Mouse (Mus musculus): ENCODE measurements around the gene Ripply1.

Gene Ripply1

DNA sequence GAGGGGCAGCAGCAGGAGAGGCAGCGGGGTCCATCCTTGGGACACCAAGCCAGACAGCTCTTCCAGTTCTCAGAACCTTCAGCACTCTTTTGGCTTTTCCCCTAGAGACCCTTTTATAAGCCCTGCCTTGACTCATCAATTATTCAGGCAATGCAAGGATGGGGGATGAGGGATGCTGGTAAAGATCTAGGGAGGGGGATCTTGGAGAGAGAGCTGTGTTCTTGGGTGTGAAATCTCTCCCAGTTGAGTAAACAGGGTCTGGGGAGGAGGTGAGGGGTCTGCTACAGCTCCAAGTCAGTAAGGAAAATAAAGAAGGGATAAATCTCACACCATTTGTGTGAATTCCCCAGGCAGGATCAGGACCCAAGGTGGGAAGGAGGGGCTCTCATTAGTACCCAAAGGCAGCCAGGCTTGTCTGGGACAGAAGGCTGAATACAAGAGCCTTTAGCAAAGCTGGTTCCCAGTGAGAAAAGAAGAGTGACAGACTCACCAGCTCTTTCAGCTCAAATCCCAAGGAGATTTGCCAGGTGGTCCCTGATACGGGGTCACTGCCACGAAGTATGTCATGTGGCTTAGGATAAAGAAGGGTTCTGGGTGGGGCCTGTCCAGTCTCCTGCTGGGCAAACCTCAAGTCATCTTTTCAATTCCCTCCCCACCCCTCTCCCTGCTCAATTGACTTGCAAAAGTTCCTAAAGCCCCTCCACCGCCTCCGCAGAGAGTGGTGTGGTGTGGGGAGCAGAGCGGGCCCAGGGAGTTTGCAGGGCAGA is at the start of gene Ripply1:
Gene Ripply1 (minus strand): TSS at position 76 of the 767 bp plus-strand sequence.
- DNase-seq (ENCODE audit: low spot score in 2 of 2), result no peak

DNA sequence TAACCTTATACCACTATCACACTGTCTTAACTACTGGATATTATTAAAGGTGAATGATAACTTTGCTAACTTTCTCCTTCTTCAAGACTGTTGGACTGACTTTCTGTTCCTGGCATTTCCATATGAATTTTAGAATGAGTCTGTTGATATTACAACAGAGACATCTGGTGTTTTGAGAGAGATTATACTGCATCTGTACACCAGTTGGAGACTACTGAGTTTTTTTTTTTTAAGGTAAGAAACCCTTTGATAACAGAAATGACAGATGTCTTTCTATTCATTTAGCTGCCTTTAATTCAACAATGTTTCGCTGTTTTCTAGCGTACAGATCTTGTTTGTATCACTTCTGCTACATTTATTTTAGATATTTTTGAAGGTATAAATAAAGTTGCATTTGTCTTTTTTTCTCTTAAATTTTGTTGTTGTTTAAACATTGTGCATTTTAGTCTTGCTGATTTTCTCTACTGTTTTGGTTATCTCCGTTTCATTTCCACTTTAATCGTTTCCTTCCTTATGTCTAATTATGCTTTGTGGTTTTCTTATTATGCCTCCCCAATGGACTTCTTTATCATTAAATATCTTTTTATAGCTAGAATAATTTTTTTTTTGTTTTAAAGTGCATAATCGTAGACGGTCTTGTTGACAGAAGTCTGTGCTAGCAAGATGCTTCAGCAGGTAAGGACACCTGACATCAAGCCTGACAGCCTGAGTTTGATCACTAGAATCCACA is 46.4 kb upstream of the Ripply1 start:
- no peak for DNase-seq (ENCODE audit: low spot score in 2 of 2)

DNA sequence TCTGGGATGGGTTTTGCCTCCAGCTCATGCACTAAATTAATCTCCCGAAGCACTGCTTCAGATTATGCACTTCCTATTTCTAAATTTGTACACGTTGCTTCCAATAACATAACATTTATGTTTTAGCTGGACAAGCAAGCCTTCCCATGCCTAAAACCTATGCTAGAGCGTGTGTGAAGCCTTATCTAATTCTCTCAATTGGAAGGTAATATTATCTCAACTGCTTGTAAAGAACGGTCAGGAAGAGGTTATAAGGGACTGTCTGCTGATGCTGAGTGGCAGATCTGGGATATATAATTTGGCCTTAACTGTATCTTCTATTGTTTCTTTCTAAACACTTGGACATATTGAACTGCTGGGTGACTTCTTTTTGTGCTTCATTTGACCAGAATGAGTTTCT is 44.8 kb upstream of the Ripply1 start:
- DNase-seq (ENCODE audit: low spot score in 2 of 2), result no peak

DNA sequence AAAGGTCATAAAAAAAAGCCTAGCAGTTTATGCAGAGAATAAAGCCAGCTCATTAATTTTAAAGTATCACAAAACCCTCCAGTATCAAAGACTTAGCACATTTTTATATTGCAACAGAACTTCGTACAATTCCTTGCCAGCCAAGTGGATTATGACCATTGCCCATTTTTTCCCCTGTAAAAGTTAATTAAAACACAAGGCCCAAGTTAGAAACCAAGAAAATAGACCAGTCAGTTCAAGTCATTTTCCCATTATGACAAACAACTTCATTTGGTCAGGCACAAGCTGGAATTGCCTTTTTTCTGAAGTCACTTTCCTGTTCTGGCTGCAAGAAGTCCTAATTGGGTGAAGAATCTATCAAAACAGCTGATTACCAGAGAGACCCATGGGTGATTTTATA is 43.2 kb upstream of the Ripply1 start:
- no peak for DNase-seq (ENCODE audit: low spot score in 2 of 2)

DNA sequence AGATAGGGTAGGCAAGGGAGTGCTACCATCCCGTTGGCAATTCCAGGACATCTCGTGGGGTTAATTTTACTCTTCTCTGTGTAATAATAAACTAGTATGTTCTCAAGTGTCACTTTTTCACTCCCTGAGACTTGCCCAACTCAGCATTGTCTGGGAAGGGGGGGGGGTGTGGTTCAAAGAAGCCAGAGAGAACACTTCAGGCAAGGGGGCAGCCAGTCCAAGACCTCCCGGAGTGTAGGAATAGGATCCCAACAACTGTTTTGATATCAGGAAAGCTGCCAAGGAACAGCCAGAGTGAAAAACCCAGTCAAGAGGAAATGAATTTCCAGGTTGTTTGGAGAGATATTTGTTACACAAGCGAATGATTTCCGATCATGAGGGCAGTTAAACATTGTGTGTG is 33.0 kb upstream of the Ripply1 start:
- DNase-seq (ENCODE audit: low spot score in 2 of 2), result no peak

DNA sequence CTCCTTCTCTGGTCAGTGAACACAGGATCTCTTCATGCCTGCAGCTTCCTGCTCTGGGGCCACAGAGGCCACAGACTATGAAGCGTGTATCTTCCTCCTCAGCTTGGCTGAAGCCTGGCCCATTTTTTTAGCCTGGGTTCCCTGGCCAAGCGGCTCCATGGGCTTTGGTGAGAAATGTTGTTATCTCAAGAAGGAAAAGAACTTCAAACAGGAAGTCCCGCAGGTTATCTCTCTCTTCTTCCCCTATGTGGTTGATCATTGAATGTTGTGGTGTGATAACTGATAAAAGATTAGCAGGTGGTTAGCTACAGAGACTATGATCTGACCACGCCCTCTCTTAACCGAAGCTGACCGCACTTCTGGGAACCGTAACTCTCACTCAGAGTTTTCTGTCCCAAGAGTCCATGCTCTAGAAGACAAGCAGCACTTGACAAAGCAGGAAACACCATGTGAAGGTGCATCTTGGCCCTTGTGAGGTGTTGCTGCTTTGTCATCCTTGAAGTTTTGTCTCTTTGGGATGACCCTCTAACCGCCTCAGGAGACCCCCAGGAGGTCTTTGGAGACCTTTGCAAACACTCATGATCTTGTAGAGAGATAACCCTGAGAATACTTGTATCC is 32.0 kb upstream of the Ripply1 start:
- no peak for DNase-seq (ENCODE audit: low spot score in 2 of 2)

DNA sequence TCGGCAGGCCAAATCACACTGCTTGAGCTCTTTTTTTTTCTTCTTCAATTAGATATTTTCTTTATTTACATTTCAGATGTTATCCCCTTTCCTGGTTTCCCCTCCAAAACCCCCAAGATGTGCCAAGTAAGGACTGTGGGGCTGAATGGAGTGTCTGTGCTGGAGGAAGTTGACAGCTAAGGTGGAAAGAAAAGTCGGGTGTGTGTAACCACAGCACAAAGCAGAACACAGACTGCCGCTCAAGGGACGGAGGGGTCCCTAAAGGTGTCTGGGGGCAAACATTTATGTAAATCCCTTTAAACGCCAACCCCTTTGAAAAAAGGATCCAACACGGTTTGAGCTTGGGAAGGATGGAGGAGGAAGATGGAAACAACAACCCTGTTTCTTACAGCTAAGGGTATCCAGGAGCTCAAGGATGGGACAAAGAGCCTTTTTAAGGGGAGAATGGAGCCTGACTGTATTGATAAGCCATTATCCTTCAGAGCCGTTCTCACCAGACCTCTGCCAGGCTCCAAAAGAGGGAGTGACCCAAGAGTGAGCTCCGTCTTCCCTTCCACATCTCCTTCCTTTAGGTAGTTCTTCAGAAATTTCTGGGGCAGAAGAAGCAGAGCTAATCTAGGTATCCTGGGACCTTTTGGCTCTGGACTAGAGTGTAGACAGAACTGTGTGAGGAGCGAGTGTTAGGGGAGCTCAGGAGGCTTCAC is 31.3 kb upstream of the Ripply1 start:
- no peak for DNase-seq (ENCODE audit: low spot score in 2 of 2)

DNA sequence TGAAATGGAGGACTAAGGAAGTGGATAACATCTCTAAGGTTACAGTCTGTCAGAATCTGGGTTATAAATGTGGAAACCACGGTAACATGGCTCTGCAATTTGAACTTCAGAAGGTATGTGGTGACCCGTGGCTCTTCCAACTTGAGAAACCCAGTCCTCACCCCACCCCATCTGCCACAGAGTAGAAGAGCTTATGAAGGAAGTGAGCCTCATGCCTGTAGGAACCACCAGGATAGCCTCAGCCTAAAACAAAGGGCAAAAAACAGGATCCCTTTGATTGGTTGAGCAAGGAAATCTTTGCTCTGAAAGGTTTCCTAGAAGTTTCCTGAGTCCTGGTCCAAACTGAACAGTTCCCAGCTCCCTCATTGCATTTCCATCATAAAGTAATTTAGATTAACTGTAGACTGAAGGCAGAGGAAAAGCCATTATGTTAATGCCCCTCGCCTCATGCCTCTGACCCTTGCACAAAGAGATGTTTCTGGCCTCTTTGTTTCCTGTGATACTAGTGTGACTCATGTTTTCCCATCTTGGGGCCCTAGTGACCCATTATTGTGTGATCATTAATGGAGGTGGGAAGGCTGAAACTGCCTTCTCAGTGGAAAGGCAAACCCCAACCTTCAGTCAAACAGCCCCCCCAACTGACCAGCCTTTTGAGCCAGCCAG is 30.6 kb upstream of the Ripply1 start:
- DNase-seq (ENCODE audit: low spot score in 2 of 2), result no peak

DNA sequence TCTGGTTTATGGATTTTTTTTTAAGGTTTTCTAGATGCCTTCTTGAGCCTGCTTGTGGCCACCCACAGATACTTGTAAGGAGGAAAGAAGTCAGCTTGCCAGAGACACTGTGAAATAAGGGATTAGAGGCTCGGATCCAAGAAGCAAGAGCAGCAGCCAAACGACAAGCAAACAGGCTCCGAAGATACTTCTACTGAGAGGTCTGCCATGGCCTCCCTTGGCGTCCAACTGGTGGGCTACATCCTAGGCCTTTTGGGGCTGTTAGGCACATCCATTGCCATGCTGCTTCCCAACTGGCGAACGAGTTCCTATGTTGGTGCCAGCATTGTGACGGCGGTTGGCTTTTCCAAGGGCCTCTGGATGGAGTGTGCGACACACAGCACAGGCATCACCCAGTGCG is 26.3 kb upstream of the Ripply1 start:
- no peak for DNase-seq (ENCODE audit: low spot score in 2 of 2)

DNA sequence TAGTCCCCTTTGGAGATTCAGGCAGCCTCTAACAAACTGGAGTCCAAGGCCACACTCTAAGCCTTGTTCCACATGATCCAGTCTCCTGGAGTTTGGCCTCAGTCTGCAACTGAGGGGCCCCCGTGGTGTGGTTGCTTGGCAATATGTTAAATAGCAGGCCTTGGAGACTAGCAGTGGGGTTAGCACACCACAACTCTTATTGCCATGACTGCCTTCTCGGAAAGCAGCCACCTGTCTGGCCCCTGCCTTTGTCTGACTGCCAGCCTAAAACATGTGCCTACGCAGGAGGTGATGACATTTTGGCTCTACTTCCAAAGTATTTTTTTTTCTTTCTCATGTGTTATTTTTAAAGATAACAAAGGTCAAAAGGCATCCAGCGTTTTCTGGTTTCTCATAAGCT is 25.9 kb upstream of the Ripply1 start:
- DNase-seq (ENCODE audit: low spot score in 2 of 2), result no peak

DNA sequence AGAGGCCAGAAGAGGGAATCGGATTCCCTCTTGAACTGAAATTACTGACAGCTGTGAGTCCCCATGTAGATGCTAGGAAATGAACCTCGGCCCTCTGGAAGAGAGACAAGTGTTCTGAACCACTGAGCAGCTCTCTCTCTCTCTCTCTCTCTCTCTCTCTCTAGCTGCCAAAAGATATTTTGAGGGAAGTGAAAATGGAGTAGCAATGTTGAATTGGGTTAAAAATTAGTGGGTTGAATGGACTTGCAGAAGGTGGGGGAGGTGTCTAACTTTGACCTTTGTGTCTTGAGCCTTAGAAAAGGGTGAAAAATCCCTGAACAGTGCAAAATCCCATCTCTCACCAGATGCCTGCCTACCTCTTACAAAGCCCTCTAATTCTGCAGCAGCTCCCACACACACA is 25.2 kb upstream of the Ripply1 start:
- DNase-seq (ENCODE audit: low spot score in 2 of 2), result no peak

DNA sequence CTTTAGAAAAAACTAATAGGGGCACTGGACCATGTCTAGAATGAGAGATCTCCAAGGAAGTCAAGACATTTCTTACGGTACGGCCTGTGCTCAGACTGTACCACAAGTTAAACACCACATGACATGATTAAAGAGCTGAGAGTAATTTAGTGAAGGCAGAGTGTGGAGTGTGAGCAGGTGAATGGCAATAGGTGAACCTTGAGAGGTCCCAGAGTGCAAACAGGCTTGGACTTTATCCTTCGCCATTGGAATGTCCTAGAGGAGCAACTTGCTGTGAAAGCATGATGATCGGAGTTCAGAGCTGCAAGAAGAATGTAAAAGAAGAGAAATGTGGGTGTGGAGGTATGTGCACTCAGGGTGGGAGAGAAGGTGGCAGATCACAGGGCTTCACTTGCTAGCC is 23.8 kb upstream of the Ripply1 start:
- no peak for DNase-seq (ENCODE audit: low spot score in 2 of 2)

DNA sequence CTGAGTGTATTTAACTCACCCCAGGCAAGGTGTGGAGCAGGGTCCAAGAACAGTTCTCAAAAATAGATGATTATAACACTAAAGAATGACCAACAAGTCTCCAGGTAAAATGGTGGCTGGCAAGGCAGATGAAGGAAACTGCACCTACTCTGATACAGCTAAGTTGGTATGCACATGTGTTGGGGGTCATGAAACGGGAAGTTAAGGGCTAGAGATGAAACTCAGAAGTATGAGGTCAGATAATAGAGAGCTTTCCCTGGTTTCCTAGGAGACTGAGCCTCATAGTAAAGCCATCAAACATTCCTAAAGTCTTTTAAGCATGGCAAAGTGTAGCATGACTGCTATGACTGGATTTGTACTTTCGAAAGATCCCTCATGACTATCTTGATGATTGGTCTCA is 20.9 kb upstream of the Ripply1 start:
- no peak for DNase-seq (ENCODE audit: low spot score in 2 of 2)

DNA sequence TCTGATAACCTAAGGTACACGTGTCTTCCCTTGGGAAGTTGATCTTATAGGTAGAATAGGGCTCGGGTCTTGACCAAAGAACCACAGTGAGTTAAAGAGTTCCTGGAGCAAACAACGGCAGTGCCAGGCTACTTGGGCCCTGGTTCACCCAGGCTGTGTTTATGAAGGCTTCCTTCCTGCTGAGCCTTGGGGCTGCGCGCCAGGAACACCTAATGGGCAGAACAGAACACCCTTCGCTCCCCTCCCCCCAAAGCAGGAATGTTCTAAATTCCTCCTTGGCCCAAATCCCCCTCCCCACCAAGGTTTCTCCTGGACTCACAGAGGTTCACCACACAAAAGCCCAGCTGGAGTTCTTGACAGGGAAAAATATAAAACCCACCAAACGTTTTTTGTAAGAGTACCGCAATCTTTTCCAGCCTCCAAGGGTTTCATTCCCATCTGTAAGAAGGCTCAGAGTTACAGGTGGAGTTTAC is 18.3 kb upstream of the Ripply1 start, which contains the start of gene Cldn2:
Gene Cldn2 (plus strand): TSS at position 423 of the 473 bp plus-strand sequence.
- no peak for DNase-seq (ENCODE audit: low spot score in 2 of 2)

DNA sequence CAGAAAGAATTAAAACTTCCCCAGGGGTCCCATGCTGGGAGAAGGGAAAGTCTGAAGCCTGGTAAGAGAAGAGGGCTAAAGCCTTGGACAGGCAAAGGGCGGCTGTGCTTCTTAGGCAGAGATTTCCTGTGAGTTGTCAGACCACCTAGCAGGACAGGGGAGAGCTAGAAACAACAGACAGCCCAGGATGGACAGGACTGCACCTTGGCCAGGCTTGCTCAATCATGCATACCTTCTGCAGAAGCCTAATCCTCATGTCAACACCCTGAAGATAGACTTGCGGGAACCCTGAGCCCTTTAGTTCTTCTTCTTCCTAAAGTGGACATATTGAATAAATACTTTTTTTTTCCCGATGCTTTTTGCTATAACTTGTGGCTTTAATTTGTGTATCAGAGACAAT is 17.8 kb upstream of the Ripply1 start:
- DNase-seq (ENCODE audit: low spot score in 2 of 2), result no peak

DNA sequence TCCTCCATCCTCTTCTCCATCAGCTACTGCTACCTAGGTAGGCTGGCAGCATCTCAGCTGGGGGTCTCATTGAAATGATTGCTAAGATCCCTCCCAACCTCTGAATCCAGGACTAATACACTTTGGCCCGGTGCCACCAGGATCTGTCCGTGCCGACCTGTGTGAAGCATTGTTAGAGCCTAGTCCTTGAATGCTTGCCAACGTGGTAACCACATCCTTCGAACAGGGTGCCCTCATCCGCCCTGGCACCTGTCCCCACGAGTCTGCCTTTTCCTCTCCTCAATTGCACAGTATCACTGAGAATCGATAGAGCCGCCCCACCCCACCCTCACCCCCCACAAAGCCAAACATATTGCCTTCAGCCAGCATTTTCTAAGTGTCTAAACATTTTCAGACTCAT is 15.7 kb upstream of the Ripply1 start:
- DNase-seq (ENCODE audit: low spot score in 2 of 2), result no peak

DNA sequence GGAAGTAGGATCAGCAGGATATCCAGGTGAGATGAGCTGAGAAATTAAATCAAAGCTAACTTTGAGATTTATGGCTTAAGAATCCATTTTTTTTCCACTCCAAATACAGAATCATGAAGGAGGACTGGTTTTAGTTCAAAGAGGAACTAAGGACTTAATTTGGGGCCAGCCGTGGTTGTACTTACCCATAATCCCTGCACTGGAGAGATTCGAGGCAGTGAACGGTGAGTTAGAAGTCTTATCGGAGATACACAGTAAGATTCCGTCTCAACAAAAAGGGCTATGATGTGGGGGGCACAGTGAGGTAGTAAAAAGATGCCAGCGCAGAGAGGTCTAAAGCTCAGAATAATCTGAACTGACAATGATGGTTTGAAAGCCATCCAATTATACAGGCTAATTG is 13.9 kb upstream of the Ripply1 start:
- no peak for DNase-seq (ENCODE audit: low spot score in 2 of 2)

DNA sequence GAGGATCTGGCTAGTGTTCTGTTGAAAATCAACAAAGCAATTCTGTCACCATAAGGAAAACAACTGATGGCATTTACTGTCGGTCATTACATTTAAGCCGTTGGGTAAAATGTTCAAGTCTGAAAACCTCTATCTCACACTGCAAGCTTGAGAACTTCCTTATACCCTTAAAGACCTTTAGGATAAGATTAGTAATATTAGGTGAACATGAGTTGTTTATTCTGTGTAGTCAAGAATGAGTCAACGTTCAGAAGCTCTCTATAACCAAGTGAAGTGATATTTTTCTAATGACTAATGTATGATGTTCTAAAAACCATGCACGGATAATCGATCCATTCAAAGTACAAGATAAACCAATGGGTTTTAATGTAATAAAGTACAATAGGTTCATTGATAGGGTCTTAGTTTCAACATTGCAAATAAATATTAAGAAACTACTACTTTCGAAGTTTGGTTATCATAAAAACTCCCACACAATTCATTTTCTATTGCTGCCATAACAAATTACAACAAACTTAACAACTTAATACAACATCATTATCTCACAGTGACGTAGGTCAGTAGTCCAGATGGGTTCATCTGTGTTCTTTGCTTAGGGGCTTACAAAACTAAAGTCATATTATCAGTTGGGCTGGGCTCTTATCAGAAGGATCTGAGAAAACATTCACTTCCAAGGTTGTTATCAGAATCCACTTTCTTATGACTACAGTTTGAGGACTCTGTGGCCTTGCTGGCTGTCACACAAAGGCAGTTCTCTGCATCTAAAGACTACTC is 12.1 kb upstream of the Ripply1 start:
- DNase-seq (ENCODE audit: low spot score in 2 of 2), result no peak

DNA sequence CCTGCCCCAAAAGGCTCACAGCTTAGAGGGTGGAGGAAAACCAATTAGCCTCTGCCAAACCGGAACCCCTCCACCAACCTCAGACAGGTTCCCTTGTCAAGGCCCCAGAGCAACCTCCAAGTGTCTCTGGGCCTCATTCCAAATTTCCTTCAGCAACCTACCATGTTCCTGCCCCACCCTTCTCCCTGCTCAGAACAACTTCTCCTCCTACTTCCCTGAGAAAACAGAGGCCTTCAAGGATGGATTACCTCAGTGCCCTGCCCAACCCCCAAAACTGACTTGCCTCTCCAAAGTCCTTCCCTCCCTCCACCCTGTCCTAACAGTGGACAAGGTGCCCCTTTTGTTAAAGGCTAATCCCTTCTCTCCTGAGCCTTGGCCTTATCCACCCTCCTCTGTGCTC is 3.6 kb upstream of the Ripply1 start:
- DNase-seq (ENCODE audit: low spot score in 2 of 2), result no peak

DNA sequence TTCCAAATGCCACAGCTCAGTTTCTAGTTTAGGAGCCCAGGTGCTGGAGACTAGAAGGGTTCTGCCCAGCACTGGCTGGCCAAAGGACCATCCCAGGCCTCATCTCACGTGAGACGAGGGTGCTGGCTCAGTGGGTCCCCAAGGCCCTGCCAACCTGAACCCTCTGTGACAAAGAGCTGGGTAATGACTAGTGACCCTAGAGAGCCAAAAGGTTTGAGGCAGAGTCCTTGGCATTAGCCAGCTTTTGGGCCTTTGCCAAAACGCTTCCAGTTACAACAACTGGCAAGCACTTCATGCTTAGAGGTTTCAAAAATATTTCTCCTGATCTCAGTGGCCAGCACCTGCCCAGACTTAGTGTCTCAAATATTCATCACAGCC is 881 bp upstream of the Ripply1 start:
- no peak for DNase-seq (ENCODE audit: low spot score in 2 of 2)

DNA sequence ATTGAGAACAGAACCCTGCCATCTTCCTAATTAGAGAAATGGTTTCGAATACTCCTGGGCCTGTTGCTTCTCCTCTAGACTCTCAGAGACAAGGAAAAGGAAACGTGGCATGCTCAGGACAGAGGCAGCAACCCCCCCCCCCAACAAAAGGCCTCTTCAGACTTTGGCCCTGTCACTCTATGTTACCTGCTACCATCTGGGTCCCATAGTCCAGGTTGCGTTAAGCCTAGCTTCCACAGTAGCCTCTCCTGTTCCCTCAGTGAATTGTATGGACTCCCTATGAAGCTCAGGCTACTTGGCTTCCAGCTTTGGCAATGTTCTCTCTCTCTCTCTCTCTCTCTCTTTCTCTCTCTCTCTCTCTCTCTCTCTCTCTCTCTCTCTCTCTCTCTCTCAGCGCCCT is 590 bp downstream of the Ripply1 start:
- DNase-seq (ENCODE audit: low spot score in 2 of 2), result no peak

All from frontal cortex, postnatal 25 days (tissue).